Mouse (Mus musculus) midbrain, postnatal 0 days (tissue): ENCODE data around the gene C87436. TPM values are rescaled to one million over a fixed set of nuclear protein-coding genes. Genes with fewer than 3 reads are reported as not detected.

Experiments used
- ATAC-seq: fragments of 200-750 bp; cut with Nextera tagmentation; 2 replicates; pipeline ENCODE4 v1.8.0; 2017; ENCODE audit warnings: moderate number of reproducible peaks, mild to moderate bottlenecking, moderate TSS enrichment, moderate library complexity; ENCODE audit not compliant: low FRiP score
- DNase-seq: peaks from one replicate; pipeline ENCODE4 v3.0.0-alpha.2; 2015; ENCODE audit warnings: low spot score
- H3K27ac ChIP-seq: fragments of 300-500 bp; sonication (generic); 2 replicates; pipeline ENCODE4 v1.5.1; 2014; ENCODE audit warnings: low read depth, mild to moderate bottlenecking, low read length, mixed read lengths
- H3K27me3 ChIP-seq: fragments of 300-500 bp; sonication (generic); 2 replicates; pipeline ENCODE4 v1.6.1; 2014; ENCODE audit warnings: low read length, control low read depth, mixed read lengths; ENCODE audit not compliant: insufficient read depth
- H3K36me3 ChIP-seq: fragments of 300-500 bp; sonication (generic); 2 replicates; pipeline ENCODE4 v1.6.1; 2014; ENCODE audit warnings: low read length, control low read depth, mixed read lengths; ENCODE audit not compliant: insufficient read depth
- H3K4me1 ChIP-seq: fragments of 300-500 bp; sonication (generic); 2 replicates; pipeline ENCODE4 v1.6.1; 2014; ENCODE audit warnings: mild to moderate bottlenecking, control low read depth, antibody characterized with exemption, low read length, mixed read lengths; ENCODE audit not compliant: insufficient read depth
- H3K4me2 ChIP-seq: fragments of 300-500 bp; sonication (generic); 2 replicates; pipeline ENCODE4 v1.6.1; 2014; ENCODE audit warnings: low read depth, mild to moderate bottlenecking, low read length, mixed read lengths; ENCODE audit not compliant: poor library complexity, severe bottlenecking
- H3K4me3 ChIP-seq: fragments of 300-500 bp; sonication (generic); 2 replicates; pipeline ENCODE4 v1.5.1; 2014; ENCODE audit warnings: low read depth, mild to moderate bottlenecking, low read length, moderate library complexity
- H3K9ac ChIP-seq: fragments of 300-500 bp; sonication (generic); replicated peaks from 2 replicates; pipeline ENCODE4 v1.6.1; 2014; ENCODE audit warnings: mild to moderate bottlenecking, low read length, moderate library complexity, mixed read lengths; ENCODE audit not compliant: poor library complexity, severe bottlenecking
- H3K9me3 ChIP-seq: fragments of 300-500 bp; sonication (generic); 2 replicates; pipeline ENCODE4 v1.6.1; 2016; ENCODE audit warnings: low read length, control low read depth
- CTCF ChIP-seq: IDR thresholded peaks from 2 replicates; pipeline ENCODE4 v1.5.1; 2016; ENCODE audit warnings: antibody characterized with exemption, mild to moderate bottlenecking
- WGBS: fragments of 180-500 bp; shearing (Covaris S2); extraction: QIAGEN DNeasy Blood & Tissue Kit; methylation state at CpG from one replicate; pipeline ENCODE4 v1.1.7; 2014; 5-methylcytosine and 5-hydroxymethylcytosine counted together
- polyA plus RNA-seq: library from polyadenylated mRNA; unstranded; fragments of >200 nt; fragmentation: Nextera tagmentation; extraction: Ambion mirVana; gene quantifications from 2 replicates; pipeline ENCODE4 v1.2.1, GENCODE M21; 2015
- total RNA-seq: library from RNA; depleted of rRNA; stranded (reverse); fragments of >200 nt; gene quantifications from 2 replicates; pipeline ENCODE4 v1.2.3, GENCODE M21; 2014

Gene C87436
- total and polyA plus RNA-seq, 2 experiments from 2014 or later = 13.9 to 16.3 TPM

- peak; percentile 58 for DNase-seq
Measured at GRCm38 (mm10) chr6:86437711-86438110, 463 bp upstream of the C87436 start.

GRCm38 (mm10) chr6:86439119-86439496, 934 bp downstream of the C87436 start:
- H3K4me3 ChIP-seq = peak overlapping the region; percentile 75
- H3K27me3 ChIP-seq = no peaks in the 10 kb centered on the region
- H3K27ac ChIP-seq = peak overlapping the region; percentile 73
- no peaks in the 10 kb centered on the region for H3K9me3 ChIP-seq
- no peaks in the 10 kb centered on the region for H3K4me1 ChIP-seq
- peak overlapping the region; percentile 65 for H3K4me2 ChIP-seq
- DNase-seq (peak; percentile 12), ATAC-seq (no peak; the same call in 1 of the 2 replicates)
- no peak for TF ChIP-seq CTCF
- H3K36me3 ChIP-seq = peaks cover 23% of the 10 kb centered on the region
- 5% methylated on average over 13 of the region's 13 CpGs for WGBS
- H3K9ac ChIP-seq = peak overlapping the region; percentile 83

More at GRCm38 (mm10) chr6:86437711-86438110, 463 bp upstream of the C87436 start:
- Histone ChIP-seq H3K27me3 (no peaks in the 10 kb centered on the region), H3K36me3 (peaks cover 23% of the 10 kb centered on the region), H3K4me3 (peak overlapping the region; percentile 75), H3K4me2 (peak overlapping the region; percentile 62), H3K9ac (peak overlapping the region; percentile 30; the same call in 1 of the 2 replicates), H3K4me1 (no peaks in the 10 kb centered on the region), H3K27ac (peak overlapping the region; percentile 73; the same call in 1 of the 2 replicates), H3K9me3 (no peaks in the 10 kb centered on the region)
- peak; percentile 69 for TF ChIP-seq CTCF
- ATAC-seq = peak; percentile 59; the same call in 1 of the 2 replicates
- 2% methylated on average over 14 of the region's 14 CpGs for WGBS

- H3K36me3 ChIP-seq = peaks cover 25% of the 10 kb centered on the region
- H3K4me2 ChIP-seq = peak overlapping the region; percentile 65
- no peaks in the 10 kb centered on the region for H3K4me1 ChIP-seq
- H3K27ac ChIP-seq = peak overlapping the region; percentile 73; the same call in 1 of the 2 replicates
- H3K9me3 ChIP-seq = no peaks in the 10 kb centered on the region
- H3K27me3 ChIP-seq = no peaks in the 10 kb centered on the region
- ATAC-seq (no peak), DNase-seq (no peak)
- peak overlapping the region; percentile 83 for H3K9ac ChIP-seq
- 88% methylated on average over 1 of the region's 1 CpGs for WGBS
- H3K4me3 ChIP-seq = peak overlapping the region; percentile 75
- no peak for TF ChIP-seq CTCF
Measured at GRCm38 (mm10) chr6:86439531-86439930, 1.4 kb downstream of the C87436 start.

GRCm38 (mm10) chr6:86441571-86441970, 3.4 kb downstream of the C87436 start:
- 96% methylated on average over 10 of the region's 10 CpGs for WGBS
- ATAC-seq = no peak

GRCm38 (mm10) chr6:86445551-86445950, 7.4 kb downstream of the C87436 start:
- Histone ChIP-seq H3K9ac (no peak overlapping the region), H3K9me3 (no peaks in the 10 kb centered on the region), H3K36me3 (peaks cover 44% of the 10 kb centered on the region), H3K4me1 (no peaks in the 10 kb centered on the region), H3K27ac (no peak overlapping the region), H3K27me3 (no peaks in the 10 kb centered on the region), H3K4me2 (no peak overlapping the region), H3K4me3 (no peak overlapping the region)
- no peak for DNase-seq
- ATAC-seq = no peak
- 95% methylated on average over 18 of the region's 18 CpGs for WGBS
- TF ChIP-seq CTCF = no peak

More at GRCm38 (mm10) chr6:86441571-86441970, 3.4 kb downstream of the C87436 start:
- Histone ChIP-seq H3K9ac (no peak overlapping the region), H3K9me3 (no peaks in the 10 kb centered on the region), H3K36me3 (peaks cover 26% of the 10 kb centered on the region), H3K4me2 (no peak overlapping the region), H3K27ac (no peak overlapping the region), H3K4me3 (no peak overlapping the region), H3K4me1 (no peaks in the 10 kb centered on the region), H3K27me3 (no peaks in the 10 kb centered on the region)
- no peak for TF ChIP-seq CTCF
- no peak for DNase-seq

- Histone ChIP-seq H3K9ac (no peak overlapping the region), H3K4me1 (no peaks in the 10 kb centered on the region), H3K4me3 (no peak overlapping the region), H3K9me3 (no peaks in the 10 kb centered on the region), H3K36me3 (peaks cover 48% of the 10 kb centered on the region), H3K27ac (no peak overlapping the region), H3K27me3 (no peaks in the 10 kb centered on the region), H3K4me2 (no peak overlapping the region)
- no peak for TF ChIP-seq CTCF
- no peak for DNase-seq
- ATAC-seq = no peak
- WGBS = 83% methylated on average over 1 of the region's 1 CpGs
Measured at GRCm38 (mm10) chr6:86446927-86447568, 8.9 kb downstream of the C87436 start.
